25 mouse cellular contexts compared by ENCODE assay signal in genomic region chr7:118908961-118909515, GRCm38 (mm10). TPM values are rescaled to one million over a fixed set of nuclear protein-coding genes. Genes with fewer than 3 reads are reported as not detected.
DNase-seq lines count a peak whose midpoint lies in the region; ATAC-seq and TF ChIP-seq lines count a peak whose summit lies in the region.
"Had no signal": no experiment of that assay in that cellular context is flagged by ENCODE, and none has a peak within 500 bp of the region (broad histone marks: within the 10 kb centered on the region; RNA-seq: fewer than 3 reads in every experiment).

No protein-coding gene starts in this region.

- no peak overlapping the region for H3K9ac ChIP-seq in hindbrain, embryonic 13.5 days
- no peak overlapping the region for H3K9ac ChIP-seq in stomach, postnatal 0 days (ENCODE audit: low read length)
- H3K9ac ChIP-seq: hindbrain, embryonic 12.5 days; limb, embryonic 12.5 days; liver, embryonic 15.5 days; lung, embryonic 14.5 days; midbrain, embryonic 12.5 days; neural tube, embryonic 15.5 days had no signal

- no peak overlapping the region for H3K4me3 ChIP-seq in hindbrain, embryonic 10.5 days
- H3K4me3 ChIP-seq in hindbrain, embryonic 13.5 days = no peak overlapping the region
- no peak overlapping the region for H3K4me3 ChIP-seq in stomach, postnatal 0 days (ENCODE audit: low read depth, low read length)
- no peak overlapping the region for H3K4me3 ChIP-seq in midbrain, embryonic 10.5 days
- H3K4me3 ChIP-seq: heart, adult 2 months; hindbrain, embryonic 12.5 days; limb, embryonic 12.5 days; liver, embryonic 15.5 days; midbrain, embryonic 12.5 days; neural tube, embryonic 15.5 days had no signal

- ATAC-seq in hindbrain, embryonic 13.5 days (ENCODE audit: low FRiP score) = no peak
- peak; percentile 80 for ATAC-seq in stomach, postnatal 0 days (ENCODE audit: low FRiP score, low TSS enrichment)
- ATAC-seq in megakaryocyte progenitor cell, adult 5-6 weeks (replicated peaks; ENCODE audit: poor library complexity) = no peak
- ATAC-seq: activated CD4-positive, CD25-positive, alpha-beta regulatory T cell, adult 4 months; forebrain, embryonic 14.5 days; intestine, embryonic 16.5 days had no signal

- peaks cover 61% of the 10 kb centered on the region for H3K4me1 ChIP-seq in hindbrain, embryonic 10.5 days (replicated peaks)
- peaks cover 30% of the 10 kb centered on the region for H3K4me1 ChIP-seq in hindbrain, embryonic 13.5 days (replicated peaks)
- no peaks in the 10 kb centered on the region for H3K4me1 ChIP-seq in stomach, postnatal 0 days (replicated peaks; ENCODE audit: control insufficient read depth, insufficient read depth)
- peaks cover 32% of the 10 kb centered on the region for H3K4me1 ChIP-seq in midbrain, embryonic 10.5 days
- H3K4me1 ChIP-seq: limb, embryonic 12.5 days; liver, embryonic 15.5 days had no signal

- H3K27ac ChIP-seq in hindbrain, embryonic 10.5 days = 0 out of 2 replicates have a peak overlapping the region, but pooled peaks have one; percentile 19
- H3K27ac ChIP-seq in hindbrain, embryonic 13.5 days = no peak overlapping the region
- H3K27ac ChIP-seq in stomach, postnatal 0 days (replicated peaks) = no peak overlapping the region
- H3K27ac ChIP-seq in midbrain, embryonic 10.5 days (replicated peaks) = no peak overlapping the region
- H3K27ac ChIP-seq: heart, adult 2 months; hindbrain, embryonic 12.5 days; limb, embryonic 12.5 days; liver, embryonic 15.5 days; midbrain, embryonic 12.5 days; neural tube, embryonic 15.5 days had no signal

- WGBS in hindbrain, embryonic 10.5 days = 73% methylated on average over 8 of the region's 8 CpGs
- WGBS in hindbrain, embryonic 13.5 days = 74% methylated on average over 8 of the region's 8 CpGs
- WGBS in stomach, postnatal 0 days = 50% methylated on average over 8 of the region's 8 CpGs
- 69% methylated on average over 8 of the region's 8 CpGs for WGBS in midbrain, embryonic 10.5 days

- DNase-seq in hindbrain, embryonic 10.5 days (ENCODE audit: low spot score) = no peak
- peak; percentile 85 for DNase-seq in Muller cell, postnatal 12 days (ENCODE audit: inconsistent ontology term)
- peak; percentile 76 for DNase-seq in fibroblast of lung, adult 2 months (ENCODE audit: low read depth)
- DNase-seq in stomach, postnatal 0 days (ENCODE audit: low spot score) = peak; percentile 40
- DNase-seq in right cerebral cortex, adult 18-20 months = no peak
- no peak for DNase-seq in midbrain, embryonic 10.5 days (ENCODE audit: low spot score)
- DNase-seq: adrenal gland, adult 8-10 months; cerebellum, adult 18-20 months; cerebellum, postnatal 14 days; gastrocnemius, postnatal 25 days; heart, adult 2 months; kidney, adult 9 months; kidney, postnatal 14 days; lung, embryonic 14.5 days; spleen, adult 18-20 months had no signal

- H3K36me3 ChIP-seq in hindbrain, embryonic 10.5 days = no peaks in the 10 kb centered on the region
- H3K36me3 ChIP-seq in hindbrain, embryonic 13.5 days = no peaks in the 10 kb centered on the region
- H3K36me3 ChIP-seq in stomach, postnatal 0 days (ENCODE audit: control insufficient read depth, insufficient read depth, low read length) = no peaks in the 10 kb centered on the region
- H3K36me3 ChIP-seq in midbrain, embryonic 10.5 days = no peaks in the 10 kb centered on the region
- H3K36me3 ChIP-seq: hindbrain, embryonic 12.5 days; limb, embryonic 12.5 days; liver, embryonic 15.5 days; midbrain, embryonic 12.5 days; neural tube, embryonic 15.5 days had no signal

- H3K4me2 ChIP-seq in hindbrain, embryonic 13.5 days = no peak overlapping the region
- H3K4me2 ChIP-seq in stomach, postnatal 0 days (replicated peaks; ENCODE audit: low read depth) = no peak overlapping the region
- H3K4me2 ChIP-seq: hindbrain, embryonic 12.5 days; limb, embryonic 12.5 days; liver, embryonic 15.5 days; lung, embryonic 14.5 days; midbrain, embryonic 12.5 days; neural tube, embryonic 15.5 days had no signal

- TF ChIP-seq EP300 in stomach, postnatal 0 days (optimal IDR thresholded peaks at IDR 0.05) = no peak

- TF ChIP-seq CTCF in stomach, postnatal 0 days (IDR thresholded peaks at IDR 0.05; ENCODE audit: low read depth) = no peak

- H3K9me3 ChIP-seq in hindbrain, embryonic 10.5 days = no peaks in the 10 kb centered on the region
- no peaks in the 10 kb centered on the region for H3K9me3 ChIP-seq in hindbrain, embryonic 13.5 days
- H3K9me3 ChIP-seq in stomach, postnatal 0 days (ENCODE audit: control insufficient read depth, low read length) = no peaks in the 10 kb centered on the region
- H3K9me3 ChIP-seq in midbrain, embryonic 10.5 days (replicated peaks) = no peaks in the 10 kb centered on the region
- H3K9me3 ChIP-seq: hindbrain, embryonic 12.5 days; limb, embryonic 12.5 days; liver, embryonic 15.5 days; midbrain, embryonic 12.5 days; neural tube, embryonic 15.5 days had no signal

- no peaks in the 10 kb centered on the region for H3K27me3 ChIP-seq in hindbrain, embryonic 10.5 days (ENCODE audit: insufficient read depth, poor library complexity, severe bottlenecking)
- no peaks in the 10 kb centered on the region for H3K27me3 ChIP-seq in hindbrain, embryonic 13.5 days
- no peaks in the 10 kb centered on the region for H3K27me3 ChIP-seq in stomach, postnatal 0 days (ENCODE audit: control insufficient read depth, insufficient read depth, low read length)
- H3K27me3 ChIP-seq in midbrain, embryonic 10.5 days (ENCODE audit: low read depth, poor library complexity, severe bottlenecking) = no peaks in the 10 kb centered on the region
- H3K27me3 ChIP-seq: hindbrain, embryonic 12.5 days; liver, embryonic 15.5 days; midbrain, embryonic 12.5 days; neural tube, embryonic 15.5 days had no signal

RNA-seq across cellular contexts. Expression of gene Knop1, which starts 53.0 kb away (rescaled TPM):
- polyA plus RNA-seq in hindbrain, embryonic 10.5 days (2016; fragmentation: Nextera tagmentation; extraction: Ambion mirVana) = 105 and 137 TPM in 2 replicates
- polyA plus RNA-seq in hindbrain, embryonic 13.5 days (2015; fragmentation: Nextera tagmentation; extraction: Ambion mirVana) = 102 TPM in 2 replicates
- polyA plus RNA-seq in stomach, postnatal 0 days (2015; fragmentation: Nextera tagmentation; extraction: Ambion mirVana) = 41.7 and 51.4 TPM in 2 replicates
- total RNA-seq in megakaryocyte progenitor cell, adult 5-6 weeks (2015) = 27.4 and 29.7 TPM in 2 replicates
- 40.2 and 52.3 TPM in 2 replicates for total RNA-seq in megakaryocyte progenitor cell, adult 5-6 weeks (2017)
- polyA plus RNA-seq in midbrain, embryonic 10.5 days (2016; fragmentation: Nextera tagmentation; extraction: Ambion mirVana) = 129 and 141 TPM in 2 replicates

RNA-seq across cellular contexts. Expression of gene Iqck, which starts 53.5 kb away (rescaled TPM):
- polyA plus RNA-seq in hindbrain, embryonic 10.5 days (2016; fragmentation: Nextera tagmentation; extraction: Ambion mirVana) = 6.7 and 9.6 TPM in 2 replicates
- 3.7 and 4.4 TPM in 2 replicates for polyA plus RNA-seq in hindbrain, embryonic 13.5 days (2015; fragmentation: Nextera tagmentation; extraction: Ambion mirVana)
- polyA plus RNA-seq in stomach, postnatal 0 days (2015; fragmentation: Nextera tagmentation; extraction: Ambion mirVana) = 1.1 and 1.5 TPM in 2 replicates
- total RNA-seq in megakaryocyte progenitor cell, adult 5-6 weeks (2015) = 0.07 and 1.2 TPM in 2 replicates
- total RNA-seq in megakaryocyte progenitor cell, adult 5-6 weeks (2017) = 1.2 and 2.5 TPM in 2 replicates
- polyA plus RNA-seq in midbrain, embryonic 10.5 days (2016; fragmentation: Nextera tagmentation; extraction: Ambion mirVana) = 3.9 and 6.2 TPM in 2 replicates

Comparison
In these comparisons a context has a peak if more than half of its experiments do, and no peak if none do; other contexts are left out.
1. DNase-seq: peak in Muller cell, postnatal 12 days (single experiment), fibroblast of lung, adult 2 months (single experiment) and stomach, postnatal 0 days (single experiment); none in hindbrain, embryonic 10.5 days (single experiment), right cerebral cortex, adult 18-20 months (single experiment) and midbrain, embryonic 10.5 days (single experiment).